Mouse (Mus musculus): Measurements from ENCODE around the gene Idh2.

Idh2 gene

DNA sequence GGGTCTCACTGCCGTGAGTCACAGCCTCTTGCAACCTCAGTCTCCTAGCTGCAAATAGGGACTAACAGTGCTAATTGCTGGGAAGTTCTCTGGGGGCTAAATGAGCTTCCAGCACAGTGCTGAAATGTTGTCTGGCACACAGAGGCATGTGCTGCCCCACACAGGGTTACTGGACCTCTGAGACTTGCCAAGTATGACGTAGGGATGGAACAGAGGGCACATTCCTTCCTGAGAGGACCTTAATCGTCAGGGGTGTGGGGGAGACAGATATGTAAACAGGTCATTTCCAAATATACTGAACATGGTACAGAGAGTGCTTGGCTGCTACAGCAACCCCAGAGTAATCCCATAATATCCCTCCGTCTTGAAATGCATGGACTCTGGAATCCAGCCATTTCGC lies 5.9 kb upstream of the Idh2 start:
- DNase-seq: peak; percentile 63

DNA sequence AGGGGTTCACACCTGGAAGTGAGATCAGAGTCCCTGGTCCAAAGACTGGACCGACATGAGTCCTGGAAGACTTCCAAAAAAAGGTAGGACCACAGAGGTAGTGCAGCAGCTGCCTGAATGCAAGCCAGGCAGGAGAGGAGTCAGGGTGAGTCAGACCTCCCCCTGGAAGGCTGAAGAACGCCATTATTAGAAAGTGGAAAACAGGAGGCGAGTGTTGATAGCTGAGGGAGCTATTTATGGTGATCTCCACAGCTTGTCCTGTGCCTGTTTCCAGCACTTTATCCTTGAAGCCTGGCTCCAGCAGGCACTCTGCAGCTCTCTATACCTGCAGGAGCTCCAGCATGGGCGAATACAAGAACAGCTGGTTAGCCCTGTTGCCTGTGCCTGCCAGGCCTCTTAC lies 4.0 kb upstream of the Idh2 start:
- no peak for DNase-seq

DNA sequence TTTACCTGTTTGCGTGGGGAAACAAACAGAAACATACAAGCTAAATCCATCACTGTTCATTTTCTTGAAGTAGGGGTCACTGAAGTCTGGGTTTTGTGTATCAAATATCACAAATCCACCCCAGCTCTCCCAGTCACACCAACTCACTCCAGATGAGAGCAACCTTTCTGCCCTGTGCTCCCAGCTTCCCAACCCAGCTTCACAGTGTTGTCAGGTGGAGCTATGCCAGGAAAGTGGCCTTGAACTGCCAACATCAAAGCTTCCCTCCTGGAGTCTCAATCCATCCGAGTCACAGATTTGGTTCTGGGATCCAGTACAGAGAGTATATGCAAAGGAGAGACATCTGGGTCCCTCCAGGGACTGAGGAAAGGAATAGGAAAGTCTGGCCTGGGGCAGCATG lies 966 bp upstream of the Idh2 start:
- no peak for DNase-seq

DNA sequence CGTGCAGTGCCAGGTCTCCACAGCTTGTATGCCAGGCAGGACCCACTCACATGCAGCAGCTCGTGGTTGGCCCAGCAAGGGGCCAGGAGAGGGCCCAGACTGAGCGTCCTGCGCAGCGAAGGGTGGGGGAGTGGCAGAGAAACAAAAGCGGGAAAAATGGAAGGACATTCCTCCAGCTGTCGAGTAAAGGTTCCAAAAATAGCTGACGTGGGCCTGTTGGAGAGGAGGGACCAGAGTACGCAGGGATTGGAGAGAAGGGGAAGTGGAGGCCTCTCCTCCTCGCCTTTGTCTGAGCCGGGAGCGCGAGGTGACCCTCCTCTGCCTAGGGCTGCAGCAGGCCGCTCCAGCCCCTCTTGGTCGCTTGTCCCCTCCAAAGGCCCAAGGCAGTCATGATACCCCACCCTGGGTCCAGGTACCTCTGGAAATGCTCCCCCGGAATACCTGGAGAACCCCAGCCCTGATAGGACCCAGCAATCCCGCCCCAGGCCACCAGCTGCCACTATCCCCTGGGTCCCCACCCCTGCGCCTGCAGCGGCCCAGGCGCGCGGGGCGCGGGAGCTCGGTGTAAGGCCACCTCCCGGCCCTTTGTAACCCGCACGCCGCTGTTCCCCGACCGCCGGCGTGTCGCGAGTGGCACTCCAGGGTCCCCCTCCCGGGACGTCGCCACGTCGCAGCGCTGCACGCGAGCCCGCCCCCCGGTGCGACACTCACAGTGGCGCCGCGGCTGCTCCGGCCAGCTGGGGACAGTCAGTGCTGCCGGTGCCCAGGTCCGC lies 555 bp downstream of the Idh2 start:
- DNase-seq: peak; percentile 67

DNA sequence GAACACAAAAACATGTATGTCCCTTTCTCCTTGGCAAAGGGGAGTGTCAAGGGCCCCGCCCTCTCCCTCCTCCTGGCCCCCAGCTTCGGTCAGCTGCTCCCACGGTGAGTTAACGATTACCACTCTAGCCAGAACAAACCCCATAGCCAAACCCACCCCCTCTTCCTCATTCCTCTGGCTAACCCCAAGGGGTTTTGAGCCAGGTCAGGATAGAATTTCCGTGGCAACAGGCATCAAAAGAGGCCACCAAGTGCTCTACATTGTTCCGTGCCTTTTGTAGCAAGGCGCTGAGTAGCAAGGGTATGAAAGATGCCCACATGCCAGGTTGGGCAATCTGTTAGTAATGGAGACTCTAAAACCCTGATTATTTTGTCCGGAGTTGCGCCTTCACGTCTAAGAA lies 1.2 kb downstream of the Idh2 start:
- DNase-seq: peak; percentile 84

DNA sequence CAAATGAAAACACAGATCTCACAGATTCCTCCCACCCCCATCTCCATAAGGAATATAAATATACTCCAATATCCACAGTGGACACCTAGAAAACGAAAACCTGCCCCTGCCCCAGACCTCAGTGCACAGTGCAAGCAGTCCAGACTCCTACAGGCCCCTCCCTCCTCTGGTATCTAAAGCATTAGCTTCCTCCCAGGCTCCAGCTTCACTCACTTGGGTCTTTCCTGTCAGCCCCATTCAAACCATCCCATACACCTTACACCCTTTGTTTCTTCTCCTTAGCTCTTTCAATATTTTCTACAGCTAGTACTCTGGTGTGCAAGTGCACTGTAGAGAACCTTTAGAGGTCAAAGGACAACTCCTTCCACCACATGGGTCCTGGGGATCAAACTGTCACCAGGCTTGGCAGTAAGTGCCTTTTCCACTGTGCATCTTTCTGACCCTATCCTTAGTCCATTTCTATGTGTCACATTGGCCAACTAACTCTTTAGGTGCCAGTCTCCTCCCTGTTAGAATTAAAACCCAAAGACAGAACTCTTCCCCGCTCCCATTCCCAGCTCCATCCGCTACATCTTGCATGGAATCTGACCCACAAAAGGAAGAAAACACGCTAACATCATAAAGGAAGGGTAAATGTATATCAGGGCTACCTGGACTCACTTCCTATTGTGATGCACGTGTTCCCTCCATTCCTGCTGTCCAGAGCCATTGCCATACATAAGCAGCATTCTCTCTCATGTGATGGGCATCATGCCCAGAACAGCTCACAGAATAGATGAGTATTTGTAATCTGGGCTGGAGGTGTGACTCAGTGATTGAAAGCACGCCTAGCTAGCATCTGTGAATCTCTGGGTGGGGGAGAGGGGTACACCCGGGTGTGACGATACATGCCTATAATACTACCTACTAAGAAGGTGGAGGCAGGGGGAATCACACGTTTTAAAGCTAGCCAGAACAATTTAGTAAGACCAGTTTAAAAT lies 3.8 kb downstream of the Idh2 start:
- peak; percentile 56 for DNase-seq

DNA sequence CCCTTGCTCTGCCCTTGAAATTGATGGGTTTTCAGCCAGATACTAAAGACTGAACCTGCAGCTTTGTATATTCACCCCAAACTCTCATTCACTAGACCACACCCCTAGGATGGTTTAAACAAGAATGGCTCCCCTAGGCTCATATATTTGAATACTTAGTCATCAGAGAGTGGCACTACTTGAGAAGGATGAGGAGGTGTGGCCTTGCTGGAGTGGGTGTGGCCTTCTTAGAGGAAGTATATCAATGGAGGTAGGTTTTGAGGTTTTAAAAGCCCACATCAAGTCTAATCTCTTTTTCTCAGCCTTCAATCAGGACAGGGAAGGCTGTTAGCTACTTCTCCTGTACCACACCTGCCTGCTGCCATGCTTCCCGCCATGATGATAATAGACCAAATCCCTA lies 8.8 kb downstream of the Idh2 start:
- no peak for DNase-seq

DNA sequence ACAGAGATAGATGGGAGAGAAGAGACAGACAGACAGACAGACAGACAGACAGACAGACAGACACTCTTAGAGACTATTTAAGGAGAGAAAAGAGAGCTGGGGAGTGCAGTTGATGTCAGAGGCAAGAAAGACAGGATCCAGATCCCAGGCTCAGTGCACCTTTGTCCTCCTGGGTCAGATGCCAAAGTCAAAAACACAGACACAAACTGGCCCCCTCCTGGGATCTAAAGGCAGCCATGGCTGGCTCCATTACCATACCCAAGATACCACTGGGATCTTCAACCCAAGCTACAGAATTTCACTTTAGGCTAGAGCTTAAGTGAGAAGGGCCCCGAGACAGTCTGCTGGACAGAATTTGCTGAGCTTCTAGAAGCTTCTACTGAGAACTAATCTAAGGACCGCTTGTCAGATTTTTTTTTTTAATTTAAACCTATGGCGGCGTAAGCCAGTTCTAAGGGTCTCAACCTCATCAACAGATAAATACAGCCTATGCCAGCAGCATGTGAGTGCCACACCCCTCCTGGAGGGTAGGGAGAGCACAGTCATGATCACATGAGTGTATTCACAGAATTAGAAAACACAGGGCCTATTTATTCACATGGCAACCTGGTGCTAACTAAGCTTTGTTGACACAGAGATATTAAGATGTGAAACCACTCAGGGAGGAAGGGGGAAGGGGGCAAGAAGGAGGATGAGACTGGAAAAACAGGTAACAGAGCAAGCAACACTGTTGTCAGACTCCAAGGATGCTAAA lies 9.4 kb downstream of the Idh2 start:
- no peak for DNase-seq

DNA sequence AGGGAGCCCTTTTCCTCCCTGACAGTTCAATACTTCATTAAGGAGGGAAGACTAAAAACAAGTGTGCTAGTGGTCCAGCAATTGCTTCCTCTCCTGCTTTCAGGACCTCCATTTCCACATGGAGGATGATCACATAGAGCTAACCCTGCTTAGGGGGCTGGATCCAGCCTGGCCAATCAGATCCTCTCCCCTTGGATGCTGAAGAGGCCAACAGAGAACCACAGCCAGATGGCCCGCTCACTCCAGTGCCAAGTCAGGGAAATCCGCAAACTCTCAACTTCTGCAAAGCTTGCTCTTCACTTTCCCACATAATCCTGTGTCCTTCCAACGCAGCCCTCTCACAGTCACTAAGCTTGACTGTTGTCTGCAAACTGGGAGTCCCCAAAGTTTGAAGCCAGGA lies 11.9 kb downstream of the Idh2 start:
- DNase-seq: no peak

DNA sequence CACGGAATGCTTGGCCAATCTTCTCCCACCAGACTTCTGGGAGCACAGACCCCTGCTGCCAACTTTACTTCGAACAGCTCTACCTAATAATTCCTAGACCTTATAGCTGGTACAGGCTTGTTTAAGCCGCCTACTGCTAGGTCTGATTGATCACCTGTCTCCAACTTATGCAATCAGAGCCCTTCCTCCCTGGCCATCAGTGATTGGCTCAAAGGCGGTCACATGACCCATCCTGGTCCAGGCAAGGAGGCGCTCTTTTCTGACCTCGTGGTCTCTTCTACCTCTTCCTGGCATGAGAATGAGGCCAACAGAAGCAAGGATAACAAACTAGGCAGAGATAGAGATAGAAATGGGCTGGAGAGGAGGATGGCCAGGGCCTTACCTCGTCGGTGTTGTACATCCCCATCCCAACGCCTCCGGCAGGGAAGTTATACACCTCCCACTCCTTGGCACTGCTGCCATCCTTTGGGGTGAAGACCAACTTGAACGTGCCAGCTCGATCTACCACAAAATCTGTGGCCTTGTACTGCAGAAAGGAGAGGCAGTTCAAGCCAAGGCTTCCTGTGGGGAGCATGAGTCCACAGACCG lies 16.7 kb downstream of the Idh2 start:
- no peak for DNase-seq

DNA sequence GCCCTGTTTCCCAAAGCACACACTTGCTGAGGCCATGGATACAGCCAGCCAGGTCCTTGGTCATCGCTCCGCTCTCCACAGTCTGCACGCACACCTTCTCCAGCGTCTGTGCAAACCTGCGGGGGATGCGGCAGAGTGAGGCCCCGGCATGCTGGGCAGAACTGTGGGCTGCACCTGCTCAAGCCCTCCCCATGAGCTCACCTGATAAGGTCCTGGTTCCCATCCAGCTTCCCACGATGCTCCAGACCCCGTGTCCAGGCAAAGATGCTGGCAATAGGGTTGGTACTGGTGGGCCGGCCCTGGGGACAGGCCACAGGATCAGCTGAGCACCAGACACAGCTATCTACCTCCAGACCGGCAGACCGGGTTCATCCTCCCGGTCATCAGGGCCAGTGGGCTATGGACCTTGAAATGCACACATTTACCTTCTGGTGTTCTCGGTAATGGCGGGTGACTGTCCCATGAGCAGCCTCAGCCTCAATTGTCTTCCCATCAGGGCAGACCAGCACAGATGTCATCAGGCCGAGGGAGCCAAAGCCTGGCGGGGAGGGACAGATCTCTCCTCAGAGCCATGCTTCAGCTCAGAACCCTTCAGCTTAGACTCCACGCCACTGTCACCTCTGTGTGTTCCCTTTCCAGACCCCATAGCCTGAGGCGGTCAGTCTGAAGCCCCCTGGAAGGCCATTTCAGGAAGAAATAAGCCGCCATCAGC lies 19.4 kb downstream of the Idh2 start:
- DNase-seq: no peak

DNA sequence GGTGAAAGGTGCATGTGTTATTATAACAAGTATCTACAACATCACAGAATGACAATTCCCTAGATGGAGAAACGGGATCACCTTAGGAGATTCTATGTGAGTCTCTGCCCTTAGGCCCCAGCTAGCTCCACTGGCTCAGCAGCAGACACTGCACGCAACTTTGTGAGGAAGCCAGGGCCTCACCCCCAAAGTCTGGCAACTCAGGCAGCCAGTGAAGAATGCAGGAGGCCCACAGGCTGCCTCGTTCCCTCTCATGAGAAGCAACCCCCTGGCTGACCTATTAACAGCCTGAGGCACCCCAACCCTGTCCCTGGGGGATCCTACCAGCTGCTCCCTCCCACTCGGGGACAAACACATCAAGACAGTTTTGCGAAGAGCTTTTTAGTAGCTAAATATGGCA lies 20.7 kb downstream of the Idh2 start:
- no peak for DNase-seq

DNA sequence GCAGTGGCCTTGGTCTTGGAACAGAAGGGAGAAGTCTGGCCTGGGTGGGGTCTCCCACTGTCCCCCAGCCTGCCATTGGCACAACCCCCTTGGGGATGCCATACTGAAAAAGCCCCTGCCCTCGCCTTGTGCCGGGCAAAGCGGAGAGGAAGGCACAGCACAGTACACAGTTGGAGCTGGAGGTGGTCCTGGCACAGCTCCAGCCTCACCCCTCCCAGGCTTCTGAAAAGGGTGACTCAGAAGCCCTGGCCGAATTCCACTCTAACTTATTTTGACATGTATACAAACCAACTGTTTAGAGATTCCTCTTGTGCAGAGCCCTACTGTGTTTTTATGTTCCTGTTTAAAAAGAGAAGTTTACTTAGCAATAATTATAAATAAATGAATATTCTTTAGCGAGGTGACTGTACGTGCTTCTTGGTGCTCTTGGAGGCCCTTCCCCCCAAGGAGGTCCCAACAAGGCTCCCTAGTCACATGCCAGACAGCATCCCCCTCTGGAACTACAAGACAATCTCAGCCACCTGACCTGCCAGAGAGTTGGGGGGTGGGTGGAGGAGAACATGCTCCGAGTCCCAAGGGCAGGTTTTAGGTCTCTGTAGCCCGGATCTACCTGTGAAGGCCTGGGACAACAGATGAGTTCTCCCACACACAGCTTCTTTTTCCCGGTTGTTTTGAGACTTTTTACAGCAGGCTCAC lies 22.7 kb downstream of the Idh2 start:
- DNase-seq: peak; percentile 89

DNA sequence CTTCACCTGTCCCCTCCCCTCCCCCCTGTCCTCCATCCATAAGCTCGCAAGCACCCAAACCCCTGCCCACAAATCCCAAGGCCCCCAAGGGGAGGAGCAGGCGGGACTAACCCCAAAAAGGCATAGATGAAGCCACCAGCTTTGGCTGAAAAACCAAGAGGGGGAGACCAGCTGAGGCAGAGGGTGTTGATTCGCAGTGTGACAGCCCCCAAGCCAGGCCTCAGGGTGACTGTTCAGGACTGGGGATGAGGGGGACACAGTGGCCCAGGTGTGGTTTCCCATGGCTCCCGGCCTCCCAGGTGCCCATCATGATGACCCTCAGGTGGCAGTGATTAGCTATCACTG lies 23.4 kb downstream of the Idh2 start:
- no peak for DNase-seq

DNA sequence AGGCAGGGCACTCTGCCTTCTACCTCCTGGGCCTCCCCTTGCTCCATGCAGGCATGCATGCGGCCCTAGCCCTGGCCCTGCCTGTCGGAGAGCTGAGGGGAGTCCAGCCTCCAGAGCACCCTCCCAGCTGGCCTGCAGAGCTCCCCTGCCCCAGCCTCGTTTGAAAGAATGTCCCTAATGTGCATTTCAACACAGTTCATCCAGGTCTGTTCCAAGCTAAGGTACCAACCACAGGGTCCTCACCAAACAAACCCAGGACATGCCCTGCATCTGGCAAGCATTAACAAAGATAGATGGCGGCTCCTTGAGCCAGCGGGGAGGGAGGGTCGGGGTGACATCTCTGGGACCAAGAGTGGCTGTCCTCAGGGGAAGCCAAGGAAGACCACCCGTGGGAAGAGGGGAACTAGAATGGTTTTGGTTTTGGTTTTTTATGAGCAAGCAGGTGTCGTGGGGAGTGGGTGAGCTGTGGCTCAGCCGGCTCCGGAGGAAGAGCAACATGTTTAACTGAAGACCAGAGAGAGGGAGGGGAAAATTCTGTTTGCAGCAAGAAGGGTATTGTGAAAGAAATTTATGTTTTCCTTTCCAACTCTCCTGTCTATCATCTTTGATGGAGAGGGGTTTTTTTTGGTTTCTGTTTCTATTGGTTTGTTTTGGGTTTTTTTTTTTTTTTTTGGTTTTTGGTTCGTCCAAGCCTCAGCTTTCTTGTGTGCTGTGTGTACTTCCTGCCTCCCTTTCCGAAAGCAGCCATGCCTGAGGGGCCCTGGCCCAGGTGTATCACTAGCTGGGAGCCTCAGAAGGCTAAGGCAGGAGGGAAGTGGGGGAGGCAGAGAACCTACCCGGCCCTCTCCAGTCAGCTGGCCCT lies 24.0 kb downstream of the Idh2 start:
- DNase-seq: no peak

DNA sequence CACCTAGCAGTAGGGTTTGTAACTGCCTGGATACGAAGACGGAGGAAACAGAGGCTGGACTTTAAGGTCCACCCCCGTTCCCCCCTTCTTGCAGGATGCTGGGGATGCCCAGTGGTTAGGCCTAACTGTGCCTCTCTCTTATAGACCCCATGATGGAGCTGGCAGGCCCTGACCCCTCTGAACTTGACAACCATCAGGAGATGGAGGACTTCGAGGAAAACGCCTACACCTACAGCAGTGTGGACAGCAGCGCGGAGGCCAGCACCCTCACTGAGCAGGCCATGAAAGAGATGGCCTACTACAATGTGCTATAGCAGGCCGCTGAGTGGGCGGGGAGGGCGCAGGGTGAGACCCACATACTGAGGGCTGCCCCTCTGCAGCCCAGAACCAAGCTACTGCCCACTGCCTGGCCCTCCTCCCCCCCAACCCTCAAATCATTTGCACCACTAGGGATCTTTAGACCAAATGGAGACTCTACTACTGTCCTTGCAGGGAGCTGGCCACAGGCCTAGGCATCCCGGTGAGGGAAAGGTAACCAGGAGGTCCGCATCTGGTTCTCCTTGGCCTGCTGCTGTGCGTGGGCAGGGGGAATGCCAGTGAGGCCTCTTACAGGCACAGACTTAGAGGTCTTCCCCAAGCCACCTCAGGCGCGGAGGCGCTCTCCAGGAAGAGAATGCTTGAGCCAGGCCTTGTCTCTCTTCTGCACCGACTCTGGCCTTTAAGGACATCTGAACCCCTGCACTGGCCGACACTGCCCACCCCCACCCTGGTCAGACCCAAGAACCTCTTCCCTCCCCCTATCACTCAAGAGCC lies 24.8 kb downstream of the Idh2 start:
- no peak for DNase-seq

DNA sequence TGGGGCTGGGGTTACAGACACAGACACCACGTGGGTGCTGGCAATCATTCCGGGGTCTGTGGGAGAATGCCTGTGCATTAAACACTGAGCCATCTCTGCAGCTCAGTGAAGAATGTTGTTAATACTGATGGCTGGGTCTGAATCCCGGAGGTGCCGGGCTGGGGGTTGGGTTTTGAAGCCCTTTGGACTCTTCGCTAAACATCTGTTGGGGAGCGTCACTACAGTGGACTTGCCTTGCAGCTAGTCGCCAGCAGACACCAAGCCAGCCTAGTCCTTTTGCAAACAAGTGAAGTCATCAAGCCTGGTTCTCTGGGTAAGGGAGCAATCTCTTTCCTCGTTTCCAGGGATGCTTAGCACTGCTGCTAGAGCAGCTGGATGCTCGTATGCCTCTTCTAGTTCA lies 27.0 kb downstream of the Idh2 start:
- no peak for DNase-seq

DNA sequence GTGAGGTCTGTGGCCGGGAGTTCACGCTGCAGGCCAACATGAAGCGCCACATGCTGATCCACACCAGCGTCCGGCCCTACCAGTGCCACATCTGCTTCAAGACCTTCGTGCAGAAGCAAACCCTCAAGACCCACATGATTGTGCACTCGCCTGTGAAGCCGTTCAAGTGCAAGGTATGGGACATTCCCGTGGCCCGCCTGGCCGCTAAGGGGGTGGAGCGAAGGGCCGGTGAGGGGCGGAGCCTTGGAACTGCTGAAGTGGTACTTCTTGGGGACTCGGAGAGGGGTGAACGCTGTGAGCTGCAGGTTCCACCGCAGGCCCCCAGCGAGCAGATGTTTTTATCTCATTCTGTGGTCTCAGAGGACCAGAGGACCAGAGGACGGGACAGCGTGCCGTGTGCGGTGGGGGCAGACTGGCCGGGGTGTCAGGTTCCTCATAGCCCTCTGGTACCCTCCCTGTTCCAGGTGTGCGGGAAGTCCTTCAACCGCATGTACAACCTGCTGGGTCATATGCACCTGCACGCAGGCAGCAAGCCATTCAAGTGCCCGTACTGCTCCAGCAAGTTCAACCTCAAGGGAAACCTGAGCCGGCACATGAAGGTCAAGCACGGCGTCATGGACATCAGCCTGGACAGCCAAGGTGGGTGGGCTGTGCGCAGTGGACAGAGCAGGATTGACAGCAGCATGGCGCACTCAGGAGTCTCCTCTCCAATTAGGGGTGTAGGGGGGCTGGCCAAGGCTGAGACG lies 29.0 kb downstream of the Idh2 start:
- peak; percentile 72 for DNase-seq

DNA sequence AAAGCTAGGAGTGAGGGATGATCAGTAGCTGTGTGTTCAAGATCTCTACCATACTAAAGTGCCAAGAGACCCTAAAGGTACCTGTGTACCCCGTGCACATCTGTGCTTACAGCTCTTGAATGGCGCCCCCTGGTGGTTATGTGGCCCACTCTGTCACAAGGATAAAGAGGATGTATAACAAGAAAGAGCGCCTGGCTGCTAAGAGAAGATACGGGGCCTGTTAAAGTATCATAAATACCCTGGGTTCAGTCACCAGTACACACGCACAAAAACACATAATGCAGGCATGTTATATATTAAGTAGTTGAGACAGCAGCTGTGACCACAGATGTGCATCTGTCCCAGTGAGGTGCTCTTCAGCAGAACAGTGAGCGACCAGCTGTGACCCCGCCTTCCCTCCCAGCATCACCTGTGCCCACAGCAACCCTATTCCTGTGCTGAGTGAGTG lies 30.7 kb downstream of the Idh2 start:
- peak; percentile 81 for DNase-seq
